Mouse (Mus musculus) kidney, postnatal 4 days (tissue): ENCODE results near the gene Arpp21.

Experiments
- DNase-seq, 2 experiments: peaks; one replicate each; pipeline ENCODE4 v3.0.0; 2021; ENCODE audit warnings: mixed read lengths in 2 of 2

Arpp21 gene

GRCm38 (mm10) chr9:112230716-112231361 is 4.9 kb downstream of the Arpp21 start:
- no peak for DNase-seq

GRCm38 (mm10) chr9:112228470-112228869 is 7.3 kb downstream of the Arpp21 start:
- DNase-seq: no peak

- no peak for DNase-seq
Measured at GRCm38 (mm10) chr9:112227174-112227573, 8.6 kb downstream of the Arpp21 start.

GRCm38 (mm10) chr9:112226511-112226910 is 9.2 kb downstream of the Arpp21 start:
- DNase-seq: no peak

- DNase-seq: no peak
Measured at GRCm38 (mm10) chr9:112225046-112225445, 10.7 kb downstream of the Arpp21 start.

GRCm38 (mm10) chr9:112219372-112219771 is 16.4 kb downstream of the Arpp21 start:
- no peak for DNase-seq

- DNase-seq: no peak
Measured at GRCm38 (mm10) chr9:112218237-112218636, 17.5 kb downstream of the Arpp21 start.

- no peak for DNase-seq
Measured at GRCm38 (mm10) chr9:112217161-112217560, 18.6 kb downstream of the Arpp21 start.

- no peak for DNase-seq
Measured at GRCm38 (mm10) chr9:112215030-112215806, 20.5 kb downstream of the Arpp21 start.

- peak in 1 of 2 experiments; percentile 7 for DNase-seq
Measured at GRCm38 (mm10) chr9:112213411-112214255, 22.1 kb downstream of the Arpp21 start.

- DNase-seq: no peak
Measured at GRCm38 (mm10) chr9:112209803-112210202, 25.9 kb downstream of the Arpp21 start.

GRCm38 (mm10) chr9:112207767-112208166 is 28.0 kb downstream of the Arpp21 start:
- DNase-seq: peak; percentile 45 to 69

GRCm38 (mm10) chr9:112198296-112198695 is 37.4 kb downstream of the Arpp21 start:
- no peak for DNase-seq

- DNase-seq: no peak
Measured at GRCm38 (mm10) chr9:112194049-112194448, 41.7 kb downstream of the Arpp21 start.

- DNase-seq: no peak
Measured at GRCm38 (mm10) chr9:112189394-112189793, 46.3 kb downstream of the Arpp21 start.

- DNase-seq: no peak
Measured at GRCm38 (mm10) chr9:112188358-112188893, 47.3 kb downstream of the Arpp21 start.

GRCm38 (mm10) chr9:112187667-112188066 is 48.1 kb downstream of the Arpp21 start:
- no peak for DNase-seq

GRCm38 (mm10) chr9:112186336-112187305 is 49.1 kb downstream of the Arpp21 start:
- DNase-seq: no peak

GRCm38 (mm10) chr9:112185746-112186145 is 50.0 kb downstream of the Arpp21 start:
- DNase-seq: no peak

GRCm38 (mm10) chr9:112182738-112183137 is 53.0 kb downstream of the Arpp21 start:
- no peak for DNase-seq

GRCm38 (mm10) chr9:112180006-112180405 is 55.7 kb downstream of the Arpp21 start:
- DNase-seq: no peak

GRCm38 (mm10) chr9:112178438-112178837 is 57.3 kb downstream of the Arpp21 start:
- no peak for DNase-seq
